Mouse (Mus musculus): ENCODE results near the gene Magt1. TPM values are rescaled to one million over a fixed set of nuclear protein-coding genes. Genes with fewer than 3 reads are reported as not detected.
"Not testable (repeated sequence)": the region's sequence is repeated elsewhere in the genome, so short reads cannot be mapped to it uniquely, and the experiment has no call there.

Magt1 gene
- polyA plus RNA-seq, 1 experiment from 2014 or later = 47.4 TPM

- Histone ChIP-seq H3K4me3 (replicated peaks; ENCODE audit: low read depth, low read length) (no peak overlapping the region), H3K9me3 (replicated peaks; ENCODE audit: low read length) (no peaks in the 10 kb centered on the region), H3K27me3 (ENCODE audit: insufficient read depth, low read length) (no peaks in the 10 kb centered on the region), H3K9ac (ENCODE audit: low read depth, low read length) (no peak overlapping the region), H3K4me2 (ENCODE audit: low read length) (no peak overlapping the region), H3K36me3 (ENCODE audit: insufficient read depth, low read length) (no peaks in the 10 kb centered on the region), H3K27ac (no peak overlapping the region), H3K4me1 (replicated peaks; ENCODE audit: insufficient read depth, low read length) (no peaks in the 10 kb centered on the region)
- ATAC-seq (replicated peaks; ENCODE audit: low FRiP score, low read depth) (no peak), DNase-seq (ENCODE audit: low spot score) (no peak)
- WGBS = 64% methylated on average over 1 of the region's 1 CpGs
- no peak for TF ChIP-seq CTCF (IDR thresholded peaks at IDR 0.05; ENCODE audit: low read depth)
These were observed 10.1 kb downstream of the Magt1 start for GRCm38 (mm10) chrX:106001605-106002004.

DNA sequence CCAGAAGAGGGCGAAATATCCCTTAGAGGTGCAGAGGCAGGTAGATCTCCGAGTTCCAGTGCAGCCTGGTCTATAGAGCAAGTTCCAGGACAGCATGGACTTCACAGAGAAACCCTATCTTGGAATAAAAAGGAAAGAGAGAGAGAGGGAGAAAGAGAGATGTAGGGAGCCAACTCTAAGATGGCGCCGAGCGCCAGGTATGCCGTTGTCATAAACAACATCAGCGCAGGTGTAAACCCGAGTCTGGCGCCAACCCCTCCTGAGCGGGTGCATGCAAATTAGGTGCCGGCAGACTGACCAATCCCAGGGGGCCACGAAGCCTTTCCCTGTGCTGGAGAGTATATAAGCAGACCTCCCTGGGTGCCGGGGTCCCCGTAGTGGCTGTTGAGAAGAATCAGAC, 54.6 kb downstream of the Magt1 start:
- not testable (repeated sequence) for ATAC-seq (replicated peaks; ENCODE audit: low FRiP score, low read depth); H3K27me3 ChIP-seq (ENCODE audit: insufficient read depth, low read length)
- WGBS = 78% methylated on average over 14 of the region's 14 CpGs

DNA sequence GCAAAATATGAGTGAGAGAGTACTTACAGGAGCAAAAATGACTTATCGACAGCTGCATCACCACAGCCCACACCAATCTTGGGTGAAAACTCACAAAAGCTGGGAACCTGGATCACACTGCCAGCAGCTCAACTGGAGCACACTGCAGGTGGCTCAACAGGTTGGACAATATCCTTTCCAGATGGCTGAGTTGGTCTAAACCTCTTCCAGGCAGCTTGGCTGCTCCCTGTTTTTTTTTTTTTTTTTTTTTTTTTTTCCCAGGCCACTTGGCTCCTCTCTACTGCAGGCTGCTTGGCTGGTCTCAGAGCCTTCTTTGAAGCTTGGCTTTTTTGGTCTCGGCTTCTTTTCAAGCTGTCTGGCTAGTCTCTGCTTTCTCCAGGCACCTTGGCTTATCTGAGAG, 57.7 kb downstream of the Magt1 start:
- no peak overlapping the region for H3K4me2 ChIP-seq (ENCODE audit: low read length)
- TF ChIP-seq CTCF (IDR thresholded peaks at IDR 0.05; ENCODE audit: low read depth) = no peak
- H3K36me3 ChIP-seq (ENCODE audit: insufficient read depth, low read length) = no peaks in the 10 kb centered on the region
- no peak for DNase-seq (ENCODE audit: low spot score)
- 79% methylated on average over 2 of the region's 2 CpGs for WGBS
- H3K27ac ChIP-seq = no peak overlapping the region
- H3K9me3 ChIP-seq (replicated peaks; ENCODE audit: low read length) = no peaks in the 10 kb centered on the region
- no peak overlapping the region for H3K9ac ChIP-seq (ENCODE audit: low read depth, low read length)
- ATAC-seq (replicated peaks; ENCODE audit: low FRiP score, low read depth) = no peak
- no peak overlapping the region for H3K4me3 ChIP-seq (replicated peaks; ENCODE audit: low read depth, low read length)
- H3K27me3 ChIP-seq (ENCODE audit: insufficient read depth, low read length) = no peaks in the 10 kb centered on the region
- H3K4me1 ChIP-seq (replicated peaks; ENCODE audit: insufficient read depth, low read length) = no peaks in the 10 kb centered on the region

More for the DNA sequence above, 54.6 kb downstream of the Magt1 start:
- H3K9ac ChIP-seq (ENCODE audit: low read depth, low read length); H3K4me2 ChIP-seq (ENCODE audit: low read length); H3K4me3 ChIP-seq (replicated peaks; ENCODE audit: low read depth, low read length); DNase-seq (ENCODE audit: low spot score); H3K36me3 ChIP-seq (ENCODE audit: insufficient read depth, low read length); H3K27ac ChIP-seq; H3K4me1 ChIP-seq (replicated peaks; ENCODE audit: insufficient read depth, low read length); H3K9me3 ChIP-seq (replicated peaks; ENCODE audit: low read length): not testable (repeated sequence)

GRCm38 (mm10) chrX:105946357-105946756, 65.3 kb downstream of the Magt1 start:
- ATAC-seq (replicated peaks; ENCODE audit: low FRiP score, low read depth) (no peak), DNase-seq (ENCODE audit: low spot score) (no peak)
- Histone ChIP-seq H3K9ac (ENCODE audit: low read depth, low read length) (no peak overlapping the region), H3K4me3 (replicated peaks; ENCODE audit: low read depth, low read length) (no peak overlapping the region), H3K27ac (no peak overlapping the region), H3K9me3 (replicated peaks; ENCODE audit: low read length) (no peaks in the 10 kb centered on the region), H3K27me3 (ENCODE audit: insufficient read depth, low read length) (no peaks in the 10 kb centered on the region), H3K4me1 (replicated peaks; ENCODE audit: insufficient read depth, low read length) (no peaks in the 10 kb centered on the region), H3K36me3 (ENCODE audit: insufficient read depth, low read length) (no peaks in the 10 kb centered on the region), H3K4me2 (ENCODE audit: low read length) (no peak overlapping the region)
- WGBS = 60% methylated on average over 1 of the region's 1 CpGs
- no peak for TF ChIP-seq CTCF (IDR thresholded peaks at IDR 0.05; ENCODE audit: low read depth)

GRCm38 (mm10) chrX:105939245-105939644, 72.5 kb downstream of the Magt1 start:
- no peak for TF ChIP-seq CTCF (IDR thresholded peaks at IDR 0.05; ENCODE audit: low read depth)
- H3K4me1 ChIP-seq (replicated peaks; ENCODE audit: insufficient read depth, low read length) = no peaks in the 10 kb centered on the region
- no peak overlapping the region for H3K27ac ChIP-seq
- H3K9me3 ChIP-seq (replicated peaks; ENCODE audit: low read length) = no peaks in the 10 kb centered on the region
- H3K4me3 ChIP-seq (replicated peaks; ENCODE audit: low read depth, low read length) = no peak overlapping the region
- 90% methylated on average over 7 of the region's 7 CpGs for WGBS
- ATAC-seq (replicated peaks; ENCODE audit: low FRiP score, low read depth) (no peak), DNase-seq (ENCODE audit: low spot score) (no peak)
- H3K9ac ChIP-seq (ENCODE audit: low read depth, low read length) = no peak overlapping the region
- no peak overlapping the region for H3K4me2 ChIP-seq (ENCODE audit: low read length)
- no peaks in the 10 kb centered on the region for H3K36me3 ChIP-seq (ENCODE audit: insufficient read depth, low read length)
- no peaks in the 10 kb centered on the region for H3K27me3 ChIP-seq (ENCODE audit: insufficient read depth, low read length)

- H3K4me1 ChIP-seq (replicated peaks; ENCODE audit: insufficient read depth, low read length) = no peaks in the 10 kb centered on the region
- TF ChIP-seq CTCF (IDR thresholded peaks at IDR 0.05; ENCODE audit: low read depth) = no peak
- H3K27ac ChIP-seq = no peak overlapping the region
- no peak for DNase-seq (ENCODE audit: low spot score)
- no peaks in the 10 kb centered on the region for H3K36me3 ChIP-seq (ENCODE audit: insufficient read depth, low read length)
- no peaks in the 10 kb centered on the region for H3K27me3 ChIP-seq (ENCODE audit: insufficient read depth, low read length)
- H3K9ac ChIP-seq (ENCODE audit: low read depth, low read length) = no peak overlapping the region
- ATAC-seq (replicated peaks; ENCODE audit: low FRiP score, low read depth) = no peak
- no peak overlapping the region for H3K4me3 ChIP-seq (replicated peaks; ENCODE audit: low read depth, low read length)
- whole genome bisulfite sequencing = 60% methylated on average over 2 of the region's 2 CpGs
- H3K9me3 ChIP-seq (replicated peaks; ENCODE audit: low read length) = no peaks in the 10 kb centered on the region
- no peak overlapping the region for H3K4me2 ChIP-seq (ENCODE audit: low read length)
These were observed 74.0 kb downstream of the Magt1 start for GRCm38 (mm10) chrX:105937736-105938135.

GRCm38 (mm10) chrX:105934341-105934740, 77.4 kb downstream of the Magt1 start:
- TF ChIP-seq CTCF (IDR thresholded peaks at IDR 0.05; ENCODE audit: low read depth) = no peak
- no peaks in the 10 kb centered on the region for H3K9me3 ChIP-seq (replicated peaks; ENCODE audit: low read length)
- WGBS = 61% methylated on average over 5 of the region's 5 CpGs
- no peaks in the 10 kb centered on the region for H3K36me3 ChIP-seq (ENCODE audit: insufficient read depth, low read length)
- no peak overlapping the region for H3K4me2 ChIP-seq (ENCODE audit: low read length)
- H3K27me3 ChIP-seq (ENCODE audit: insufficient read depth, low read length) = no peaks in the 10 kb centered on the region
- H3K27ac ChIP-seq = no peak overlapping the region
- no peaks in the 10 kb centered on the region for H3K4me1 ChIP-seq (replicated peaks; ENCODE audit: insufficient read depth, low read length)
- no peak overlapping the region for H3K4me3 ChIP-seq (replicated peaks; ENCODE audit: low read depth, low read length)
- ATAC-seq (replicated peaks; ENCODE audit: low FRiP score, low read depth) (no peak), DNase-seq (ENCODE audit: low spot score) (peak; percentile 70)
- H3K9ac ChIP-seq (ENCODE audit: low read depth, low read length) = no peak overlapping the region

Measured in kidney, postnatal 0 days (tissue).